Mouse (Mus musculus): ENCODE data around the gene Sh3gl2.

GRCm38 (mm10) chr4:85272877-85273276, 68.0 kb downstream of the Sh3gl2 start:
- TF ChIP-seq ELF1 (IDR thresholded peaks at IDR 0.05; ENCODE audit: low read depth, low read length), result no peak
- no peak for TF ChIP-seq CTCF (conservative IDR thresholded peaks at IDR 0.05 in 1 of 2, IDR thresholded peaks at IDR 0.05 in 1 of 2; ENCODE audit: low read depth in 2 of 2, low read length in 2 of 2)
- no peak for TF ChIP-seq SMC3 (IDR thresholded peaks at IDR 0.05; ENCODE audit: low read depth, low read length)
- TF ChIP-seq MAZ (IDR thresholded peaks at IDR 0.05; ENCODE audit: low read depth, low read length), result no peak
- no peak for TF ChIP-seq POLR2A (IDR thresholded peaks at IDR 0.05; ENCODE audit: low read depth, low read length)
- TF ChIP-seq KAT2A (IDR thresholded peaks at IDR 0.05; ENCODE audit: insufficient replicate concordance, low read length), result no peak
